Mouse (Mus musculus) midbrain, embryonic 11.5 days (tissue): ENCODE measurements around the gene Ptprm. TPM values are rescaled to one million over a fixed set of nuclear protein-coding genes. Genes with fewer than 3 reads are reported as not detected.

Source experiments
- ATAC-seq: fragments of 200-750 bp; cut with Nextera tagmentation; 2 replicates; pipeline ENCODE4 v1.8.0; 2017; ENCODE audit warnings: moderate TSS enrichment, moderate library complexity; ENCODE audit not compliant: low FRiP score
- DNase-seq: peaks from one replicate; pipeline ENCODE4 v3.0.0; 2015; ENCODE audit warnings: low spot score; ENCODE audit errors: missing footprints
- H3K27ac ChIP-seq: fragments of 300-500 bp; sonication (generic); 2 replicates; pipeline ENCODE4 v1.5.1; 2014; ENCODE audit warnings: low read depth, low read length
- H3K27me3 ChIP-seq: fragments of 300-500 bp; sonication (generic); 2 replicates; pipeline ENCODE4 v1.6.1; 2014; ENCODE audit warnings: mild to moderate bottlenecking, low read length, moderate library complexity, mixed read lengths; ENCODE audit not compliant: control insufficient read depth, insufficient read depth
- H3K36me3 ChIP-seq: fragments of 300-500 bp; sonication (generic); 2 replicates; pipeline ENCODE4 v1.6.1; 2014; ENCODE audit warnings: mild to moderate bottlenecking, low read length, moderate library complexity, mixed read lengths; ENCODE audit not compliant: control insufficient read depth, insufficient read depth
- H3K4me1 ChIP-seq: fragments of 300-500 bp; sonication (generic); 2 replicates; pipeline ENCODE4 v1.6.1; 2014; ENCODE audit warnings: low read length; ENCODE audit not compliant: control insufficient read depth, insufficient read depth
- H3K4me2 ChIP-seq: fragments of 300-500 bp; sonication (generic); 2 replicates; pipeline ENCODE4 v1.6.1; 2014; ENCODE audit warnings: mild to moderate bottlenecking, moderate library complexity
- H3K4me3 ChIP-seq: fragments of 300-500 bp; sonication (generic); 2 replicates; pipeline ENCODE4 v1.5.1; 2014; ENCODE audit warnings: low read depth, low read length
- H3K9ac ChIP-seq: fragments of 300-500 bp; sonication (generic); 2 replicates; pipeline ENCODE4 v1.6.1; 2014; ENCODE audit warnings: low read length
- H3K9me3 ChIP-seq: fragments of 300-500 bp; sonication (generic); 2 replicates; pipeline ENCODE4 v1.6.1; 2016; ENCODE audit warnings: low read length; ENCODE audit not compliant: control insufficient read depth
- WGBS: fragments of 180-500 bp; shearing (Covaris S2); extraction: QIAGEN DNeasy Blood & Tissue Kit; methylation state at CpG from one replicate; pipeline ENCODE4 v1.1.7; 2014; 5-methylcytosine and 5-hydroxymethylcytosine counted together
- polyA plus RNA-seq: library from polyadenylated mRNA; unstranded; fragments of >200 nt; fragmentation: Nextera tagmentation; extraction: Ambion mirVana; gene quantifications from 2 replicates; pipeline ENCODE4 v1.2.1, GENCODE M21; 2014

Gene Ptprm
- polyA plus RNA-seq, 1 experiment from 2014 or later, result 8.9 TPM

- DNase-seq, result no peak
- no peak for ATAC-seq
- no peaks in the 10 kb centered on the region for H3K9me3 ChIP-seq
- no peak overlapping the region for H3K9ac ChIP-seq
- WGBS, result 94% methylated on average over 5 of the region's 5 CpGs
- no peak overlapping the region for H3K27ac ChIP-seq
- no peaks in the 10 kb centered on the region for H3K27me3 ChIP-seq
- H3K36me3 ChIP-seq, result no peaks in the 10 kb centered on the region
- no peak overlapping the region for H3K4me2 ChIP-seq
- H3K4me3 ChIP-seq, result no peak overlapping the region
- no peaks in the 10 kb centered on the region for H3K4me1 ChIP-seq
Measured at GRCm38 (mm10) chr17:67339569-67339968, 14.7 kb downstream of the Ptprm start.

DNA sequence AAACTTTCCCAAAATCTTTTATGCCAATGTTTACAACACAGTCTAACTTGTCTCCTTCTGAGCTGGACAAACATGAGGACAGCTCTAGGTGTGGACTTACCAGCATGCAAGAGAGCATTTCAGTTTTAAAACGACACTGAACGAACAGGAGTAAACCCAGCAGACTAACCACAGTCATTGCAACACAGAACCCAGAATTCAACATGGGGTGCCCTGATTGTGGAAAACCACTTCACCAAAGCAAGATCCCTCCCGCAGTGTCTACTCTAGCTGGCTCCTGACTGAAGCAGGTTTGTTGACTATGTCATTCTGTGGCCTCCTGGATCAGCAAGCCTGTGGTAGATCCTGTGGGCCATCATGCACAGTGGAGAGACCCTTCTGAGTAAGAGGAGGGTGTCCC lies 19.9 kb downstream of the Ptprm start:
- WGBS, result 89% methylated on average over 3 of the region's 3 CpGs
- H3K9me3 ChIP-seq, result no peaks in the 10 kb centered on the region
- ATAC-seq (no peak), DNase-seq (no peak)
- no peak overlapping the region for H3K27ac ChIP-seq
- no peaks in the 10 kb centered on the region for H3K36me3 ChIP-seq
- no peaks in the 10 kb centered on the region for H3K27me3 ChIP-seq
- no peak overlapping the region for H3K4me2 ChIP-seq
- H3K4me1 ChIP-seq, result no peaks in the 10 kb centered on the region
- no peak overlapping the region for H3K4me3 ChIP-seq
- H3K9ac ChIP-seq, result no peak overlapping the region

DNA sequence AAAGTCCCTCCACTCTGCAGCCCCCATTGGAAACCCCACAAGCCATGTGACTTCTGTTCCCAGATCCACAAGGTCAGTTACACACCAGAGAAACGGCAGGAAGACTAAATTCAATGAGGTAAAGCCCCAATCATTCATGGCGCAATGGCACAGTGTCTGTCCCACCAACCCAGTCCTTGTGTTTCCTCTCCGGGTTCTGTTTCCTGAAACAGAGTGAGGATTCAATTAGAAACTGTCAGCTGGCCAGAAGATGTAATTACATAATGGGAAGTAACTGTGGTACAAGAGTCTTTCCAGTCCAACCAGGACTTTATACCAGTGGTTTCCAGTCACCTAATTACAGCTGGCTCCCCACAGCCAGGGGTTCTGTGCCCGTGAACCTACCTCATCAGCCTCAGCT lies 24.8 kb downstream of the Ptprm start:
- 77% methylated on average over 4 of the region's 4 CpGs for WGBS
- Histone ChIP-seq H3K4me1 (no peaks in the 10 kb centered on the region), H3K36me3 (no peaks in the 10 kb centered on the region), H3K27me3 (no peaks in the 10 kb centered on the region), H3K9ac (no peak overlapping the region), H3K9me3 (no peaks in the 10 kb centered on the region), H3K27ac (no peak overlapping the region), H3K4me3 (no peak overlapping the region), H3K4me2 (no peak overlapping the region)
- no peak for ATAC-seq
- no peak for DNase-seq

DNA sequence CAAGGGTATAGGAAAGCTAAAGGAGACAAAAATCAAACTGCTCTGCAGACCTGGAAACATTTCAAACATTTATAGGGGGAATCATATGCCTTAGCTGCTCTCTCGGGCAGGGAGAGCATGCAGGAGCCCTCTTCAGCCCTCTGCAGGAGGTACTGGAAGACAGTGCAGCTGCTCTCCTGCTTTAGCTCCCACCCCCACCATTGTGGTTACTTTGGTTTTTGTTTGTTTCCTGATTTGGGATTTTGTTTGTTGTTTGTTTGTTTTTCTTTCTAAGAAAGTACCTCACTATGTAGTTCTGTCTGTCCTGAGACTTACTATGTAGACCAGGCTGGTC lies 29.8 kb downstream of the Ptprm start:
- H3K4me3 ChIP-seq, result no peak overlapping the region
- H3K4me1 ChIP-seq, result no peaks in the 10 kb centered on the region
- H3K9me3 ChIP-seq, result no peaks in the 10 kb centered on the region
- ATAC-seq (no peak), DNase-seq (no peak)
- no peak overlapping the region for H3K4me2 ChIP-seq
- no peaks in the 10 kb centered on the region for H3K27me3 ChIP-seq
- WGBS, result 57% methylated on average over 1 of the region's 1 CpGs
- no peak overlapping the region for H3K27ac ChIP-seq
- H3K9ac ChIP-seq, result no peak overlapping the region
- no peaks in the 10 kb centered on the region for H3K36me3 ChIP-seq

DNA sequence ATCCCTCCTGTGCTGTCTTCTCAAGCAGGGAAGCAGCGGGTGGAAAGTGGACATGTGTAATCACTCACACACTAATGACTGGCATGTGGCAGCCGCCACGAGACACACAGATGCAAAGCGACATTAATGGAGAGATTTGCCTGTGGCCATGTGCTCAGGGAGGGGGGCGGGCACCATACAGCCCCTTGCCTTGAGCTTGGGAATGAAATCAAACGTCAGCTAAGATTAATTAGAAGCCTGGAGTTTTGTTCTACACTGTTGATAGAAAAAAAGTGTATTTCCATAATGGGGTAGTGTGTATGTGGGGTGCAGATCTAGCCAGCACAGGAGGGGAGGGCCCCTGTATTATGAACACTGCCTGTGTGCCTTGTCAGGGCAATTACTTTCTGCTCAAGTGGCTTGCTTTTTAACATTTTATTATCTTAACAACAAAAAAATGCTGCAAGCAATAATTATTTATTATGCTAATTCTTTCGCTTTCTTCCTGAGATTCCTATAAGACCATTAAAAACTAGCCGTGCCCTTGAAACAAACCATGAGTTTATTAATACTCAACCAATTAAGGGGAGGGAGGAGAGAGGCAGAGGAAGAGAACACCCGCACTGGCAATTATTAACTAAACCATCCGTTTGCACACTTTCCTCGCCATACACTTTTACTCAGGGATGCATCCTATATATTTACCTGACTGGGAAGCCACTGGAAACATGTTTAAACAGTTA lies 30.3 kb downstream of the Ptprm start:
- H3K27me3 ChIP-seq, result no peaks in the 10 kb centered on the region
- DNase-seq (no peak), ATAC-seq (no peak)
- H3K4me3 ChIP-seq, result no peak overlapping the region
- H3K27ac ChIP-seq, result no peak overlapping the region
- H3K9me3 ChIP-seq, result no peaks in the 10 kb centered on the region
- H3K4me1 ChIP-seq, result no peaks in the 10 kb centered on the region
- no peak overlapping the region for H3K4me2 ChIP-seq
- no peaks in the 10 kb centered on the region for H3K36me3 ChIP-seq
- WGBS, result 67% methylated on average over 11 of the region's 11 CpGs
- H3K9ac ChIP-seq, result no peak overlapping the region

- Histone ChIP-seq H3K4me2 (no peak overlapping the region), H3K27ac (no peak overlapping the region), H3K9ac (no peak overlapping the region), H3K4me3 (no peak overlapping the region), H3K36me3 (no peaks in the 10 kb centered on the region), H3K27me3 (no peaks in the 10 kb centered on the region), H3K9me3 (no peaks in the 10 kb centered on the region), H3K4me1 (no peaks in the 10 kb centered on the region)
- DNase-seq (no peak), ATAC-seq (no peak)
- 77% methylated on average over 4 of the region's 4 CpGs for WGBS
Measured at GRCm38 (mm10) chr17:67314491-67315205, 39.6 kb downstream of the Ptprm start.

GRCm38 (mm10) chr17:67308421-67308820 lies 45.8 kb downstream of the Ptprm start:
- Histone ChIP-seq H3K36me3 (no peaks in the 10 kb centered on the region), H3K27me3 (no peaks in the 10 kb centered on the region), H3K4me1 (no peaks in the 10 kb centered on the region), H3K9ac (no peak overlapping the region), H3K4me3 (no peak overlapping the region), H3K27ac (no peak overlapping the region), H3K9me3 (no peaks in the 10 kb centered on the region), H3K4me2 (no peak overlapping the region)
- 92% methylated on average over 3 of the region's 3 CpGs for WGBS
- DNase-seq (no peak), ATAC-seq (no peak)

GRCm38 (mm10) chr17:67306066-67306845 lies 48.0 kb downstream of the Ptprm start:
- 81% methylated on average over 10 of the region's 10 CpGs for WGBS
- Histone ChIP-seq H3K4me1 (no peaks in the 10 kb centered on the region), H3K9ac (no peak overlapping the region), H3K4me2 (no peak overlapping the region), H3K4me3 (no peak overlapping the region), H3K27ac (no peak overlapping the region), H3K36me3 (no peaks in the 10 kb centered on the region), H3K27me3 (no peaks in the 10 kb centered on the region), H3K9me3 (no peaks in the 10 kb centered on the region)
- no peak for ATAC-seq
- DNase-seq, result no peak

DNA sequence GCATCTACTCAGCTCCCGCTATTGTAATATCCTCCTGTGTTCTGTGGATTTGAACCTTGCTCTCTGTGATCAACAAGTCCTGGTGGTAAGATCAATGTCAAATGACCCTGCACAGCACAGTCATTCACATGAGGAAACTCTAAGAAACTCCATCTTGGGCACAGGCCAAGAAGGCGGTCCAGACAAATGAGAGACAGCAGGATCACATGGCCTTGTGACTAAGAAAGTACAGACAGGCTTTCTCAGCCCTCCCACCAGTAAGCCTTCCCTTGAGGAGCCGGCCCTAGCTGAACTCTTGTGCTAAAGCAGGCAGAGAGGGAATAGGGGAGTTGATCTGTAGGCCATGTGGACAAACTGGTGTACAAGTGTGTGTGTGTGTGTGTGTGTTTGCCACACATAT lies 49.4 kb downstream of the Ptprm start:
- ATAC-seq (no peak), DNase-seq (no peak)
- Histone ChIP-seq H3K4me1 (no peaks in the 10 kb centered on the region), H3K27me3 (no peaks in the 10 kb centered on the region), H3K27ac (no peak overlapping the region), H3K4me3 (no peak overlapping the region), H3K4me2 (no peak overlapping the region), H3K36me3 (no peaks in the 10 kb centered on the region), H3K9ac (no peak overlapping the region), H3K9me3 (no peaks in the 10 kb centered on the region)
- 78% methylated on average over 3 of the region's 3 CpGs for WGBS
